Mouse (Mus musculus) urinary bladder, postnatal 36 days (tissue): ENCODE data around the gene Gm10318.

Source experiments
- DNase-seq, 2 experiments: peaks; one replicate each; pipeline ENCODE4 v3.0.0; 2022; ENCODE audit warnings: low spot score in 2 of 2, mixed read lengths in 1 of 2

Gene Gm10318

DNA sequence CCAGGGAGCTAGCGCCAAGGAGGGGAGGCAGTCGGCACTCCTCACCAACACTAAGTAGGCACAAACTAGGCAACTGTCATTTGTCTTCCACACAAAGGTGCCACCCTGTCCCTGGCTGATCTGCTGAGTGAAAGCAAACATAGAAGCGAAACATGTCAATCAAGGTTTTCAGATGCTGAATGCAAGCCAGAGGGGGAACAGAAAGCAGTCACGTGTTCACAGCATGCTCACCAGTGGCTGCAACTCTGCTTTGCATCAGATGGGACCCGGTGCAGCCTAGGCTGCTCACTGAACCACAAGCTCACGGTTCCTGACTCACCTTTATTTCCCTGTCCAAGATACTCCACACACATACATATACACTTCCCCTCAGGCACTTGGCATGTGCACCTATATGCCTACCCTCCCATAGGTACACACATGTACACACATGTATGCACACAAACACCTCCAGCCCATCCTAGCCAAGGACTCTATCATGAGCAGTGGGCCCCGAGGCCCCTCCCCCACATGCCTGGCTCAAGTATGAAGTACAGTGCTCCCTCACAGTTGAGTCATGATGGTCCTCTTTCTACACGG is 38.4 kb downstream of the Gm10318 start:
- no peak for DNase-seq

DNA sequence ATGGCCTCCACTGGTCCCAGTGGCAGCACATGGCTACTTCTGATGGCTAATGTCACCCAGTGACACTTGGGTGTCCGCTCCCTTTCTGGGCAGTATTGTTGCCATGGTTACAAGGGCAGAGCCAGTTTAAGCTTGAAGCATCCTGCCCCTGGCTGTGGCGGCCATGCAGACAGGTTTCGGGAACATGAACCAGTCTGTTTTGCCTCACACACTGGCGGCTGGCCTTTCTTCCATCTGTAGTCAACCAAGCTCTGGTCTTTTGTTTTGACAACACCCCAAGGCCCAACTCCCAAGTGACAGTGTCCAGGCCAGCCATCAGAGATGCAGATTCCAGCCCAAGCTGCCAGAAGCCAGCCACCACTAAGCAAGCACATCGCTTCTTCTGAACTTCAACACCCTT is 42.9 kb downstream of the Gm10318 start:
- no peak for DNase-seq

DNA sequence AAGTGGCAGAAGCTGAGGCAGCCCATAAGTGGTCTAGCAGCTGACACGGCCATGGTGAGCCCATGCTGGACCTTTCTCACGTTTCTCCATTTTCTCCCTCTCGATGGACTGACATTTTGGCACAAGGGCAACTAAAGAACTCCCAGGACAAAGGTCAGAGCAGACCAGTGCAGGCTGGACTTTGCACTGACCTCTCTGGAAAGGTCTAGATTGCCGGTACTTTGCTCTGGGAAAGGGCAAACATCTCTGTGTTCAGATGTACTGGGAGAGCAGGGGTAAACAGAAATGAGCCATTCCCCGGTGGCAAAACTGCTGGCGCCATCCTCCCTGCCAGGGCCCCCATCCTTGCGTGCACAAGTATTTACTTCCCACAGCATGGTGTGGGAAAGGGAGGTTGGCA is 47.5 kb downstream of the Gm10318 start:
- DNase-seq: no peak

DNA sequence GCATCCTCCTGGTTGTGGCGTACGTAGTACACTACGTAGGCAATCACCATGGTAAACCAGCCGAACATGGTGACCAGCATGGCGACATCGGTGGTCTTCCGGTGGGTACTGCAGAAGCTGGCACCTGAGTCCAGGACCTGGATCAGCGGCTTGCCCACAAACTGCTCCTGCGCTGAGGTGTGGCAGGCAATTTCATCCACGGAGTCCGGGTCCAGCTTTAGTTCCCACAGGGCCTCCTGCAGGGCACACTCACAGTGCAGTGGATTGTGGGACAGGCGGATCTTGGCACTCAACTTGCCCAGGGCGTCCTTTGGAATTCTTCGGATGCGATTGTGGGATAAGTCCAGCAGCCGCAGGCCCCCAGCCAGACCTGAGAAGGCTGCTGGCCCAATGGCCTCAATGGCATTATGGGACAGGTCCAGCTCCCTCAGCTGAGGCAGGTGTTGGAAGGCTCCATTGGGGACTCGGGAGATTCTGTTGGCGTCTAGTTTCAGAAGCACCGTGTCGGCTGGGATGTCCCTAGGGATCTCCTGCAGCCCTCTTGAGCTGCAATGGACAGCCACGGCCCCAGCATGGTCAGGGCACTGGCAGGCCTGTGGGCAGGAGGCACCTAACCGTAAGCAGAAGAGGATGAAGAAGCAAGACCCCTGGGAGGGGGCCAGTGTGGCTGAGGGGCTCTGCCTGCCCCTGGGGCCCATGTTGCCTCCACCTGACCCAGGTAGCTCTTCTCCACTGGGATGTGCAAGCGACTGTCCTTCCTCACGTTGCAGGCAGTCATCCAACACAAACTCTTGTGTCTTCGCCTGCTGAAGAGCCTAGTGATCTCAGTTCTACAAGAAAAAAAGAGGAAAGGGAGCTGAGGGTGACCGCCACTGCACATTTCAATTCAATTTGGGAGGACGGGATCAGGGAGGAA is 48.5 kb downstream of the Gm10318 start:
- no peak for DNase-seq

DNA sequence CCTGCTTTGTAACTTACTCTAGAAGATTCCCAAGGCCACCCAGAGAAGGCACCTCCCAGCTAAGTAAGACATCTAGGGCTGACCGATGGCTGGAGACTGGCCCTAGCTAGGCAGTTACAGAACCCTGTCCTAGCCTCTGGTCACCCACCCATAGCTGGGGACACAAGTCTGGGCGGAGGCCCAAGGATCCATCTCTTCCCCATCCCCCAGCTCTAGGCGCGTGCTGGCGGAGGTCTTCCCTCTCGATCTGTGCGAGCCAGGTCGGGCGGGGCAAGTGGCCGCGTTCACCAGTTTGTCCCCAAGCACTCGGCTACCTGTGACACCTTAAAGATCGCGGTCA is 49.2 kb downstream of the Gm10318 start:
- peak; percentile 6 to 11 for DNase-seq

DNA sequence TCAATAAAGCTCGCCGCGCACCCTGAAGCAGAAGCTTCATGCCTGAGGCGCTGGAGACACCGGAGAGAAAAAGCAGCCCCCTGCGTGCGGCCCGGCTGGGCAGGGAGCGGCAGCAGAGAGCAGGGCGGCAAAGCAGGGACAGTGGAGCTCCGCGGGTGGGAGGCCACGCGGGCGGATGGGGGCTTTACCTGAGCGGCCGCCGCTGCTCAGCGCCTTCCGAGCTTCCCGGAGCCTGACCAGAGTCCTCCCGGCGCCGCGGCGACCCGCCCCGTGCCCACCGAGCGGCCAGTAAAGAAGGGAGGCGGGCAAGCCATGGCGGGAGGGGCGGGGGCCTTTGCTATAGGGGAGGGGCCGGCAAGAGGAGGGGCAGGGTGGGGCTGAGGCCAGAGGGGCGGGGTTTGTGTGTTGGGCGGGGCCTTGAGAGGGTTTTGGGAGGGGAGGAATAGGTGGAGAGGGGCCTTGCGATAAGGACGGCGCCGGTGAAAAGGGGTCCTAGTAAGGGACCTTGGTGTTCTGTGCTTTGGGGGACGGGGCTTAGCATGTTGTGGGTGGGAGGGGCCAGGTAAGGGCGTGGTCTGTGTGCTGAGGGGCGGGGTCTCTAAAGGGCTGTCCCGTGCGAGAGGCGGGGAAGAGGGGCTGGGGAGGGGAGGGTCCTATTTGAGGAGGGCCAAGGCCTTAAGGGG is 49.7 kb downstream of the Gm10318 start, which contains the start of gene Lrrc3:
TSS of gene Lrrc3 (minus strand) at position 326 of the 683 bp plus-strand sequence.
- peak; percentile 36 to 38 for DNase-seq

DNA sequence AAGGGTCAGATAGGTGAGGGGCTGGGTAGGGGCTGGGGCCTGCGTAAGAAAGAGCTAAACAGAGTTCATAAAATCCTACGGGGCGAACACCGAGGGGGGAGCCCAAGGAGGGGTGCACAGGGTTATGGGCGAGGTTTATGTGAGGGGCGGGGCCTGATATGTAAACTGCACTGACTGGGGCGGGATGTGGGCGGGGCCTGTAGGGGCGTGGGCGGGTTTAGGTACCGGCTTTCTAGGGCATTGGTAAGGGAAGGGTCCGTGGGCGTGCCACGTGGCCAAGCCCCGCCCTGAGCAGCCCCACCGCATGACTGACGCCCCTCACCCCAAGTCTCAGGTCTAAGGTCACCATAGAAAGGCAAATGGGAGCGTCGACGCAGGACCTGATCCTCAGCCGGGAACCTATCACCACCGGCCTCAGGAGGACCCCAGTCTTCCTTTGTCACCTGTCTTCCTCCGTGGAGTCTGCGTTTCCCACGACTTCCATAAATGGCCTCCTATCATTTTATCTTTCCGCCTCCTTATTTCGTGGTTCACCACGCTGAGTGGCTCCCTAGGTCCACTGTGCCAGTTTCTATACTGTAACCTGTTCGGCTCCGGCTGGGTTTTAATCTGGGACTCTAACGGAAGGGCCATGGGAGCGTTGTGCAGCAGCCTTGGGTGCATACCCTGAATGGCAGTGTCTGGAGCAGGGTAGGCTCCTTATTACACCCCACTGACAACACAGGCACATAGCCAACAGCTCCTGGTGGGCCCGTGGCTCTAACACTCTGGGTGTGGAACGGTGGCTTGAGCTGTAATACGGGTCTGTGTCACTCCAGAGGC is 50.4 kb downstream of the Gm10318 start:
- peak; percentile 27 to 36 for DNase-seq
